Mouse (Mus musculus) kidney, embryonic 14.5 days (tissue): ENCODE data around the gene Slc24a3. TPM values are rescaled to one million over a fixed set of nuclear protein-coding genes. Genes with fewer than 3 reads are reported as not detected.
A peak's percentile ranks its signal among the peaks of the same experiment; 100 is the strongest.

Source experiments
- ATAC-seq: fragments of 200-750 bp; cut with Nextera tagmentation; 2 replicates; pipeline ENCODE4 v1.8.0; 2017; ENCODE audit warnings: moderate number of reproducible peaks, mild to moderate bottlenecking, moderate TSS enrichment, moderate library complexity; ENCODE audit not compliant: low FRiP score, low TSS enrichment
- H3K27ac ChIP-seq: fragments of 300-500 bp; sonication (generic); 2 replicates; pipeline ENCODE4 v1.5.1; 2014; ENCODE audit warnings: low read depth, mild to moderate bottlenecking, low read length, moderate library complexity, mixed read lengths
- H3K27me3 ChIP-seq: fragments of 300-500 bp; sonication (generic); 2 replicates; pipeline ENCODE4 v1.6.1; 2014; ENCODE audit warnings: mild to moderate bottlenecking, low read length; ENCODE audit not compliant: control insufficient read depth, insufficient read depth
- H3K36me3 ChIP-seq: fragments of 300-500 bp; sonication (generic); 2 replicates; pipeline ENCODE4 v1.6.1; 2014; ENCODE audit warnings: low read length, mixed read lengths; ENCODE audit not compliant: control insufficient read depth, insufficient read depth
- H3K4me1 ChIP-seq: fragments of 300-500 bp; sonication (generic); 2 replicates; pipeline ENCODE4 v1.6.1; 2014; ENCODE audit warnings: low read length, mixed read lengths; ENCODE audit not compliant: control insufficient read depth, insufficient read depth
- H3K4me2 ChIP-seq: fragments of 300-500 bp; sonication (generic); replicated peaks from 2 replicates; pipeline ENCODE4 v1.6.1; 2014; ENCODE audit warnings: low read depth, mild to moderate bottlenecking, low read length
- H3K4me3 ChIP-seq: fragments of 300-500 bp; sonication (generic); 2 replicates; pipeline ENCODE4 v1.5.1; 2014; ENCODE audit warnings: mild to moderate bottlenecking, low read length
- H3K9ac ChIP-seq: fragments of 300-500 bp; sonication (generic); 2 replicates; pipeline ENCODE4 v1.6.1; 2014; ENCODE audit warnings: low read depth, mild to moderate bottlenecking, low read length, moderate library complexity
- H3K9me3 ChIP-seq: fragments of 300-500 bp; sonication (generic); 2 replicates; pipeline ENCODE4 v1.6.1; 2016; ENCODE audit warnings: low read length; ENCODE audit not compliant: control insufficient read depth
- WGBS: fragments of 180-500 bp; shearing (Covaris S2); extraction: QIAGEN DNeasy Blood & Tissue Kit; methylation state at CpG from one replicate; pipeline ENCODE4 v1.1.7; 2014; 5-methylcytosine and 5-hydroxymethylcytosine counted together
- polyA plus RNA-seq: library from polyadenylated mRNA; unstranded; fragments of >200 nt; fragmentation: Nextera tagmentation; extraction: Ambion mirVana; gene quantifications from 2 replicates; pipeline ENCODE4 v1.2.1, GENCODE M21; 2014

The Slc24a3 gene
- polyA plus RNA-seq, 1 experiment from 2014 or later = 2.4 TPM

DNA sequence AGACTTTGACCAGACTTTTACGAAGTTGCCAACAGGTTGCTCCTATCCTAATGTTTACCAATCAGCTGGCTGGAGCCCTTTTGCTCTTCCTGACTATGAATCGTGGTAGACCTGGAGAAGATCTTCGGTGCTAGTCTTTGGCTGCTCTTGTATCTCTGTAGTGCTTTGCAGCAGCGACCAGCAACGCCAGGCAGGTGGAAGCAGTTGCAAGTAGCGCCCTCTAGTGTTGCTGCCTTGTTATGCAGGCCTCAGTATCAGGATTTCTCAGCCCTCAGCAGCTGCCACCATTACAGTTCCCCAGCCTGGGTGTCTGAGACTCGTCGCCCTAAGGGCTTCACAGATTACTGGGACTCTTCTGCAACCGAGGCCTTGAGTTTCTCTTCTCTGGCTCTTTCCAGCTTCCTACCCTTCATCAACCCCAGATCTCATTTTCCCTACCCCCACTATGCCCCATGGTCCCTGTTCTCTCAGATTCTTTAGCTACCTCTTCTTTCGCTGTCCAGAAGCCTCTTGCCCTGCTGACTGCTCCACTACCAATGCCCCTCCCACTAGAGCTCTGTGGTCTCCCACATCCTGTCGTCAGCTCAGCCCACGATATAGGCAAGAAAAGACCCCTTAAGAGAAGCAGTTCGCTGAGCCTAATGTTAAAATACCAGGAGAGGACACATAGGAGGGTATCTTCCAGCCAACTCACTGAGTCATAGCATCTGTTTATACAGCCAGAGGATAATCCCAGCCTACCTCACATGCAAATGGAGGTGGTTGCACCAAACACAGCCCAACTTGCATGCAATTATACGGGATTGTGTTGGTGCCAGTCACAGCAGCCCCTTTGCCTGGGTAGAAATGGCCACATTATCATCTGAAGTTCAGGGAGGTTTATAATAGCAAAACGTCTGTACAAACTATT, 443.5 kb downstream of the Slc24a3 start:
- H3K4me2 ChIP-seq = no peak overlapping the region
- no peaks in the 10 kb centered on the region; the same call in 1 of the 2 replicates for H3K36me3 ChIP-seq
- H3K27ac ChIP-seq = no peak overlapping the region
- no peak for ATAC-seq
- H3K4me3 ChIP-seq = no peak overlapping the region
- WGBS = 43% methylated on average over 15 of the region's 15 CpGs
- no peaks in the 10 kb centered on the region for H3K9me3 ChIP-seq
- no peaks in the 10 kb centered on the region for H3K4me1 ChIP-seq
- no peak overlapping the region for H3K9ac ChIP-seq
- no peaks in the 10 kb centered on the region for H3K27me3 ChIP-seq

DNA sequence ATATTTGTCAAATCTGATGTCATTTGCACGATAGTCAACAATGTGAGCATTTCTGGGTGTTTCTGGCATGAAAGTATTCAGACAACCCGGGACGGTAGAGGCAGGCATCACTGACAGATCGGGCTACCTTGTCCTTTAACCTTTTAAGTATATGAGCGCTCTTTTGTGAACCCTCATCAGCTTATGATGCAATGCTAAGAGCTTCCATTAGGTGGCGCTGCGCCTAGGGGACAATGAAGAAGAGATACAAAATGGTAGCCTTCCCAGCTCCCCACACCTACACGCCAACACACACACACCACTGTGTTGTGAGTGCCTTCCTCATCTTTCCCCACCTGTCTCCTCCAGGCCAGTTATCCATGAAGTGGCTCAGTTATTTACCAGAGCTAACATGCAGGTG, 445.4 kb downstream of the Slc24a3 start:
- Histone ChIP-seq H3K4me2 (no peak overlapping the region), H3K27ac (no peak overlapping the region), H3K4me1 (no peaks in the 10 kb centered on the region), H3K36me3 (no peaks in the 10 kb centered on the region), H3K27me3 (no peaks in the 10 kb centered on the region), H3K4me3 (no peak overlapping the region), H3K9ac (no peak overlapping the region), H3K9me3 (no peaks in the 10 kb centered on the region)
- WGBS = 66% methylated on average over 8 of the region's 8 CpGs
- no peak for ATAC-seq

DNA sequence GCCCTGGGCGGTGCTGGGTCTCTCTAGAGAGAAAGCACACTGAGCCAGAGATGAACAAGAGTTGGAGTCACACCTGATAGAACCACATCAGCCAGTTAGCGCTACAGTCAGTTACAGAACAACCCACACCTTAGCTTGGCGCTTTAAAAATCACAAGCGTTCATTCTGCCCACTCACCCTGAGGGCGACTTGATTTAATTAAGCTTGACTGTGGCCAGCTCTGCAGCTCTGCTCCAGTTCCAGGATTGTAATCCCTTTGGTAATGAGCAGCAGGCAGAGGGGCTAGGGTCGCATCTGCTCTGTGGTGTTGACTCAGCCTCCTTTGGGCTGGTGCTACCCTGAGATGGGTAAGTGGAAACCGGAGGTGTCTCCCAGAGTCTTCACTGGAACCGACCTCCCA, 446.2 kb downstream of the Slc24a3 start:
- 65% methylated on average over 8 of the region's 8 CpGs for WGBS
- peak; percentile 73 for ATAC-seq
- Histone ChIP-seq H3K27me3 (no peaks in the 10 kb centered on the region), H3K4me2 (no peak overlapping the region), H3K36me3 (no peaks in the 10 kb centered on the region), H3K27ac (no peak overlapping the region), H3K4me3 (no peak overlapping the region), H3K9ac (no peak overlapping the region), H3K4me1 (no peaks in the 10 kb centered on the region), H3K9me3 (no peaks in the 10 kb centered on the region)

DNA sequence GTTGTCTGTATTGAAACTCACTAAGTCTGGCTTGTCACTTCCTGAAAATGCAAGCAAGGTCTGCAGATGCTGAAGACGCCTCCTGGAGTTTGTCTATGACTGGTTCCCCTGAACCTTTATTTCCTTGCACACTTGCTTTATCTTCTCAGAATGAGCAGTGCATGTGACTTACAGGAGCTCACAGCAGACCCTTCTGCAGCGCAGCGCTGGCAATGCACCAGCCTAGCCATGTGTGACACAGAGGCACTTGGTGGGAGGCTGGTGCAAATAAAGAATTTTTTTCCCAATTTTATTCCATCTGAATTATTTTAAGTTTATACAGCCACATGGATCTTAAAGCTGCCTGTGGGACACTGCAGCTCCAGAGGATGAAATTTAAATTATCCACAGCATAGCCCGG, 452.1 kb downstream of the Slc24a3 start:
- no peak overlapping the region for H3K9ac ChIP-seq
- no peak overlapping the region for H3K4me2 ChIP-seq
- H3K4me3 ChIP-seq = no peak overlapping the region
- WGBS = 55% methylated on average over 4 of the region's 4 CpGs
- H3K27me3 ChIP-seq = no peaks in the 10 kb centered on the region
- no peaks in the 10 kb centered on the region for H3K4me1 ChIP-seq
- no peak for ATAC-seq
- no peak overlapping the region for H3K27ac ChIP-seq
- no peaks in the 10 kb centered on the region for H3K9me3 ChIP-seq
- no peaks in the 10 kb centered on the region for H3K36me3 ChIP-seq

DNA sequence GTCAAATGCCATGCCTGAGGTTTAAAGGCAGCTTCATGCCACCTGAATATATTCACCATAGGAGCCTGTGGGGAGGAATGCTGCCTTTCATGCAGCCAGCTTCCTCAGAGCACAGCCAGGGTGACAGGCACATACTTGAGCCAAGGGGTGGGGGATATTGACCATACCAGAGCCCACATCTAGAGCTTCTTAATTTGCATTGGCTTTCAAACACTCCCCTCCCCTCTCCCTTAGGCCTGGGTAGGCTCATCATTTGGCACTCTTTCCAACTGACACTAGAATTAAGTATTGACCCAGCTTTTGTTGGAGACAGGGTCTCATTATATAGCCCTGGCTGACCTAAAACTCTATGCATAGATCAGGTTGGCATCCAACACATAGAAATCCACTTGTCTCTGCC, 453.2 kb downstream of the Slc24a3 start:
- no peak overlapping the region for H3K27ac ChIP-seq
- no peaks in the 10 kb centered on the region for H3K27me3 ChIP-seq
- no peaks in the 10 kb centered on the region for H3K36me3 ChIP-seq
- H3K4me1 ChIP-seq = no peaks in the 10 kb centered on the region
- H3K4me3 ChIP-seq = no peak overlapping the region
- H3K4me2 ChIP-seq = no peak overlapping the region
- H3K9me3 ChIP-seq = no peaks in the 10 kb centered on the region
- no peak for ATAC-seq
- H3K9ac ChIP-seq = no peak overlapping the region

DNA sequence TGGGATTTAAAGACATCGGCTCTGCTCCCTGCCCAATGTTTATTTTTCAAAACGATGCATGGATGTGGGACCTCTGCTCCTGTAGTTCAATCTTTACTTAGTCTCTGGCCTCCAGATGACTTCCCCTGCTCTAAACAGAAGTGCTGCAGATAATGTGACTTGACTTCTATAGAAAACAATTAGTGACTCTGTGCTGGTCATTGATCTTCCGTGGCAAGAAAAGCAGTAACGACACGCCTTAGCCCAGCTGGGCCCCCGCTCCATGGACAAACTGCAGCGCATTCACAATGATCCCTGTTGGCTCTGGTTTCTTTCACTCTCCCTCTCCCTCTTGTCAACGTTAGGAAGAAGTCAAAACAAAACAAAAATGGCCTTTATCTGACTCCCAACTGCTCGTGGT, 453.6 kb downstream of the Slc24a3 start:
- ATAC-seq = no peak
- H3K9ac ChIP-seq = no peak overlapping the region
- WGBS = 17% methylated on average over 9 of the region's 9 CpGs

DNA sequence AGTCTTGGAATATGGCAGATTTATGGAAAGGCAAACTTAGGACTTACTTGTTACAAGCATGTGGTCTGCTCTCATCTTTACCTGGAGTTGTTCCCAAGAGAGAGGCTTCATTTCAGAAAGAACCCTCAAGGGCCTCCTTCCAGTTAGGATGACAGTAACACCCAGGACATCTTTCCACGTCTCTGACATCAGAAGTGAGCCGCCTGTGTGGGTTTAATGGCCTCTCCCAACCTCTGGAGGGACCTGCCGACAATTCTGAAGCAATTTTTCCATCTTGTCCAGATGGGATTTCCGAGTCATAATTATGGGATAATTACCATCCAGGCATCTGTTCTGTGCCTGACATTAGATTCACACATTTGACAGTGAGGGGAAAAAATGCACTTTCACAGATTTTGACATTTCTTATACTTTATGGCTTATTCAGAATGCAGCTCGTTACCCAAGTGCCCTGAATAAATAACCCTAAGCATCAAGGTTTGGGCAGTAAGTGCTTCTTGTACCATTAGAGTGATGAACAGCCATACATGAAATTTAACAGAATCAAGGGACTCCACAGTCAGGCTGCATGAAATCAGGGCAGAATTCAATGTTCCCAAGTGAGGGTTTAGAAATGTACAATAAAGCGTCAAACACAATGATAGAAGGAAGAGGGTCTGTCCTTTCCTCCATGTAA, 463.7 kb downstream of the Slc24a3 start:
- Histone ChIP-seq H3K36me3 (no peaks in the 10 kb centered on the region), H3K9ac (no peak overlapping the region), H3K4me3 (no peak overlapping the region), H3K27me3 (no peaks in the 10 kb centered on the region), H3K27ac (no peak overlapping the region), H3K9me3 (no peaks in the 10 kb centered on the region), H3K4me2 (no peak overlapping the region), H3K4me1 (no peaks in the 10 kb centered on the region)
- WGBS = 77% methylated on average over 6 of the region's 6 CpGs
- ATAC-seq = no peak

More for the DNA sequence above, 453.6 kb downstream of the Slc24a3 start:
- no peaks in the 10 kb centered on the region for H3K36me3 ChIP-seq
- no peak overlapping the region for H3K4me3 ChIP-seq
- no peaks in the 10 kb centered on the region for H3K4me1 ChIP-seq
- H3K9me3 ChIP-seq = no peaks in the 10 kb centered on the region
- H3K27me3 ChIP-seq = no peaks in the 10 kb centered on the region
- no peak overlapping the region for H3K27ac ChIP-seq
- H3K4me2 ChIP-seq = no peak overlapping the region

DNA sequence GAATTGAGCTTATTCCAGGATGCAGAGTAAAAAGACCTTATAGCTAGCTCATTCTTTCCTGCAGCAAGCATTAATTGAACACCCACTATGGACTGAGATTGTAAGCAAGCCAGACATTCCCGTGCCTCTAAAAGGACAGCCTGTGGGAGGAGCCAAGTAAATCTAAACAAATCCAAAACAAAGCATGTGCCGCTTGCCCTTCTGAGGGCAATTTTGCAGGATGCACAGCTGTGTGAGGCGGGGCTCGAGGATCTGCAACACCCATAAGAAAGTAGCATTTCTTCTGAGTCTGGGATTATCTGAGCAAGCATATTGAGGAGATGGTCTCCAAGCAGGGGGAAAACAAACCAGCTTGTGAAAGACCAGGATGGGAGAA, 464.2 kb downstream of the Slc24a3 start:
- Histone ChIP-seq H3K27ac (no peak overlapping the region), H3K27me3 (no peaks in the 10 kb centered on the region)

DNA sequence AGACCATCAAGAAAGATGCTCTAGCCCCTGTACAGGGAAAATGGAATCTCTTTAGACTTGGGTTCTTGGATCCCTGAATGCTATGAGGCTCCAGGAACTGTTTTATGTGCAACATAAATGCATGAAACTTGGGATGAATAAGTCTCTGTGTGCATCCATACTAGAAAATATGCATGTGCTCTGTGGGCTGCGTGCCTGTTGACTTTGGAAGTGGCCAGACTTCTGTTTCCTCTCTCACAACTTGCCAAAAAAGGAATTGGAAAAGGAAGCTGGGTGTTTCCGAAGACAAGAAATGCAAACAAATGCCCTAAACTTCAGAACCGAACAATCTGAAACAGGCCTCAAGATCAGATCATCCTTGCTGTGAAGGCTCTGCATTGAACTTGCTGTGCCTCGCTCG, 466.3 kb downstream of the Slc24a3 start:
- Histone ChIP-seq H3K36me3 (no peaks in the 10 kb centered on the region), H3K9me3 (no peaks in the 10 kb centered on the region), H3K4me3 (no peak overlapping the region), H3K9ac (no peak overlapping the region), H3K4me2 (no peak overlapping the region), H3K27me3 (no peaks in the 10 kb centered on the region), H3K4me1 (no peaks in the 10 kb centered on the region), H3K27ac (no peak overlapping the region)
- ATAC-seq = no peak
- WGBS = 73% methylated on average over 5 of the region's 5 CpGs

More for the DNA sequence above, 464.2 kb downstream of the Slc24a3 start:
- ATAC-seq = peak; percentile 43; the same call in 1 of the 2 replicates
- H3K36me3 ChIP-seq = no peaks in the 10 kb centered on the region
- no peak overlapping the region for H3K4me2 ChIP-seq
- 50% methylated on average over 4 of the region's 4 CpGs for WGBS
- H3K4me3 ChIP-seq = no peak overlapping the region
- H3K4me1 ChIP-seq = no peaks in the 10 kb centered on the region
- no peak overlapping the region for H3K9ac ChIP-seq
- no peaks in the 10 kb centered on the region for H3K9me3 ChIP-seq
